Mouse (Mus musculus) G1E (cell line): ENCODE results near the gene Gucy1a1. TPM values are rescaled to one million over a fixed set of nuclear protein-coding genes. Genes with fewer than 3 reads are reported as not detected.

Experiments
- ATAC-seq: 2 replicates; pipeline ENCODE4 v1.8.0; 2016; ENCODE audit warnings: mild to moderate bottlenecking; ENCODE audit not compliant: insufficient number of reproducible peaks, poor library complexity, low FRiP score, severe bottlenecking; ENCODE audit errors: extremely low read depth
- DNase-seq: peaks from one replicate; pipeline ENCODE4 v3.0.0; 2012; ENCODE audit warnings: low spot score
- H3K27me3 ChIP-seq: 2 replicates; pipeline ENCODE4 v1.6.1; 2012; ENCODE audit warnings: mild to moderate bottlenecking, low read length, inconsistent platforms; ENCODE audit not compliant: insufficient read depth
- H3K36me3 ChIP-seq: replicated peaks from 2 replicates; pipeline ENCODE3; 2012; ENCODE audit warnings: mild to moderate bottlenecking, inconsistent platforms
- H3K4me1 ChIP-seq: 2 replicates; pipeline ENCODE4 v1.6.1; 2012; ENCODE audit warnings: low read depth, low read length, inconsistent platforms, mixed read lengths; ENCODE audit not compliant: insufficient read depth
- H3K4me3 ChIP-seq: 2 replicates; pipeline ENCODE4 v1.5.1; 2012; ENCODE audit warnings: low read depth, mild to moderate bottlenecking, inconsistent platforms, low read length, moderate library complexity, mixed read lengths
- H3K9me3 ChIP-seq: replicated peaks from 2 replicates; pipeline ENCODE4 v1.6.1; 2012; ENCODE audit warnings: inconsistent platforms
- CTCF ChIP-seq: IDR thresholded peaks from 2 replicates; pipeline ENCODE4 v1.5.1; 2012; ENCODE audit warnings: low read depth, low read length, inconsistent platforms, mixed read lengths
- GATA1 ChIP-seq: IDR thresholded peaks from 2 replicates; pipeline ENCODE4 v1.6.1; 2012; ENCODE audit warnings: borderline replicate concordance, low read length, inconsistent platforms, mixed read lengths
- GATA2 ChIP-seq: IDR thresholded peaks from 2 replicates; pipeline ENCODE4 v1.6.1; 2012; ENCODE audit warnings: low read depth, low read length, inconsistent platforms, borderline replicate concordance
- POLR2AphosphoS5 ChIP-seq: IDR thresholded peaks from 2 replicates; pipeline ENCODE4 v1.6.1; 2012; ENCODE audit warnings: low read depth, low read length, inconsistent platforms; ENCODE audit not compliant: insufficient replicate concordance
- TAL1 ChIP-seq: conservative IDR thresholded peaks from 2 replicates; pipeline ENCODE4 v1.6.1; 2012; ENCODE audit warnings: low read depth, low read length, inconsistent platforms, mixed read lengths
- polyA plus RNA-seq: library from polyadenylated mRNA; stranded (reverse); fragments of >175 nt; gene quantifications from 2 replicates; pipeline ENCODE4 v1.2.3, GENCODE M21; 2012
- total RNA-seq, 2 experiments: library from RNA; stranded (forward) in 1 of 2; stranded (reverse) in 1 of 2; fragments of 200-1000 nt in 1 of 2; fragments of >200 nt in 1 of 2; fragmentation: Nextera tagmentation in 1 of 2; gene quantifications; 2 replicates each; pipeline ENCODE4 v1.2.3; 2014 to 2017

The Gucy1a1 gene
- total and polyA plus RNA-seq, 3 experiments, result 0.16 TPM; not detected in 2

- DNase-seq (no peak), ATAC-seq (no peak)
- Histone ChIP-seq H3K4me3 (no peak overlapping the region), H3K9me3 (no peaks in the 10 kb centered on the region), H3K4me1 (no peaks in the 10 kb centered on the region), H3K27me3 (no peaks in the 10 kb centered on the region), H3K36me3 (no peaks in the 10 kb centered on the region)
- no peak for TF ChIP-seq GATA2
- no peak for TF ChIP-seq GATA1
- no peak for TF ChIP-seq TAL1
- TF ChIP-seq CTCF, result no peak
Observed at GRCm38 (mm10) chr3:82057201-82057600, 88.4 kb downstream of the Gucy1a1 start.

GRCm38 (mm10) chr3:82054283-82054974, 91.2 kb downstream of the Gucy1a1 start:
- ATAC-seq (no peak), DNase-seq (no peak)
- H3K4me1 ChIP-seq, result no peaks in the 10 kb centered on the region
- H3K4me3 ChIP-seq, result no peak overlapping the region
- no peaks in the 10 kb centered on the region for H3K9me3 ChIP-seq
- no peak for TF ChIP-seq POLR2AphosphoS5
- no peak for TF ChIP-seq GATA2
- TF ChIP-seq GATA1, result no peak
- TF ChIP-seq TAL1, result no peak
- TF ChIP-seq CTCF, result no peak
- no peaks in the 10 kb centered on the region for H3K36me3 ChIP-seq
- H3K27me3 ChIP-seq, result no peaks in the 10 kb centered on the region

GRCm38 (mm10) chr3:82052029-82052428, 93.6 kb downstream of the Gucy1a1 start:
- Histone ChIP-seq H3K9me3 (no peaks in the 10 kb centered on the region), H3K4me1 (no peaks in the 10 kb centered on the region), H3K4me3 (no peak overlapping the region), H3K36me3 (no peaks in the 10 kb centered on the region), H3K27me3 (no peaks in the 10 kb centered on the region)
- ATAC-seq (no peak), DNase-seq (no peak)
- TF ChIP-seq CTCF (no peak), TAL1 (no peak), POLR2AphosphoS5 (no peak), GATA1 (no peak), GATA2 (no peak)

DNA sequence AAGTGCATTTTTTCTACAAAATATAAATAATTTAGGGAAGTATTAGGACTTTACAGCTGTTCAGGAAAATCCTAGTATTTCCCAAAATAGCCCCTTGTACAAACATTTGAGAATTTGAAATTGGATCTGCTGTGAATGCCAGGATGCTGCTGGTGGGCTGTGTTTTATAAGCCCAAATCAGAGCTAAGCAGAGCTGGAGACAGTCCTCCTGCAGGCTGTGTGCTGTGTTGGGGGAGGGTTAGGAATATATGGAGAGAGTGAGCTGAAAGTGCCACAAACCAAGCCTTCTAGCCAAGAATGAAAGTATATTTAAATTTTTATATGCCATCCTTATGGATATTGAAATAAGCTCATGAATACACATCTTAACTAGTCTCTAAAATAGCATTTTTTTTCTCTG, 94.1 kb downstream of the Gucy1a1 start:
- ATAC-seq (no peak), DNase-seq (no peak)
- Histone ChIP-seq H3K27me3 (no peaks in the 10 kb centered on the region), H3K36me3 (no peaks in the 10 kb centered on the region), H3K4me1 (no peaks in the 10 kb centered on the region), H3K4me3 (no peak overlapping the region), H3K9me3 (no peaks in the 10 kb centered on the region)
- TF ChIP-seq POLR2AphosphoS5, result no peak
- no peak for TF ChIP-seq TAL1
- TF ChIP-seq CTCF, result no peak
- TF ChIP-seq GATA1, result no peak
- no peak for TF ChIP-seq GATA2

DNA sequence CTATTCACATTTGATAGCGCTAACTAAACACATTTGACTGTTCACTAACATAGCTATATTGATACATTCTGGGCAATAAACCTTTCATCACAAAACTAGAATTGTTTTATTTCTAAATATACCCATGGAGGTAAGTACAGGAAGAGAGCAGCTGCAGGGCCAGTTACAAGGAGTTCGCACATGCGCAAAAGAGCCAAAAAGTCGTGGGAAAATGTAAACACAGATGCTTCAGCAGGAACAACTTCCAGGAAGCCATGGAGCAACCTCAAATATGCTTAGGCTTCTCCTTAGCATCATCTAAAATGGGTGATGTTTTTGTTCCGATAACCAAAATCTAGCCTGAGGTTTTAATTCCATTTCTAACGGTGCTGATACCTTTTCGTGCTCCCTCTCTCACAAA, 96.9 kb downstream of the Gucy1a1 start:
- Histone ChIP-seq H3K36me3 (no peaks in the 10 kb centered on the region), H3K27me3 (no peaks in the 10 kb centered on the region), H3K4me1 (no peaks in the 10 kb centered on the region), H3K9me3 (no peaks in the 10 kb centered on the region), H3K4me3 (no peak overlapping the region)
- TF ChIP-seq GATA2 (no peak), TAL1 (no peak)
- DNase-seq, result no peak
- no peak for ATAC-seq

DNA sequence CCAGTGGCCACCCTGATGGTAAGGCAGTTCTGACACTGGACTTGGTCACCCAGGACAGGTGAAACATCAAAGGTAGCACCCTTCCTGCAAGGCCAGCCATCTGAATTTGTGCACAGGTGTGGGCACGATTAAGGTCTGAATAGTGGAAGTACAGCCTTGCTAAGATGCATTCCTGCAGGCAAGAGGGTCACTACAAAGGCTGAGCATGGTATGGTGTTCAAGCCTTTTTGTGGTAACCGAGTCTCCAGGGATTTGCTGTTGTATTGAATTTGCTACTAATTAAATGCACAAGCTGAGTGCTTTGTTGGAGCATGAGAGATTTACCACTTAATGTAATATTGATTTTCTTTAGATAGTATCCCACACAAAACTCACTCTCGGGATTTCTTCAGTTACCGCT, 97.5 kb downstream of the Gucy1a1 start:
- H3K9me3 ChIP-seq, result no peaks in the 10 kb centered on the region
- H3K4me3 ChIP-seq, result no peak overlapping the region
- no peaks in the 10 kb centered on the region for H3K27me3 ChIP-seq
- no peaks in the 10 kb centered on the region for H3K4me1 ChIP-seq
- DNase-seq, result no peak
- H3K36me3 ChIP-seq, result no peaks in the 10 kb centered on the region
- ATAC-seq, result no peak
- TF ChIP-seq POLR2AphosphoS5, result no peak
- no peak for TF ChIP-seq GATA1
- TF ChIP-seq GATA2, result no peak
- TF ChIP-seq CTCF, result no peak
- TF ChIP-seq TAL1, result no peak

DNA sequence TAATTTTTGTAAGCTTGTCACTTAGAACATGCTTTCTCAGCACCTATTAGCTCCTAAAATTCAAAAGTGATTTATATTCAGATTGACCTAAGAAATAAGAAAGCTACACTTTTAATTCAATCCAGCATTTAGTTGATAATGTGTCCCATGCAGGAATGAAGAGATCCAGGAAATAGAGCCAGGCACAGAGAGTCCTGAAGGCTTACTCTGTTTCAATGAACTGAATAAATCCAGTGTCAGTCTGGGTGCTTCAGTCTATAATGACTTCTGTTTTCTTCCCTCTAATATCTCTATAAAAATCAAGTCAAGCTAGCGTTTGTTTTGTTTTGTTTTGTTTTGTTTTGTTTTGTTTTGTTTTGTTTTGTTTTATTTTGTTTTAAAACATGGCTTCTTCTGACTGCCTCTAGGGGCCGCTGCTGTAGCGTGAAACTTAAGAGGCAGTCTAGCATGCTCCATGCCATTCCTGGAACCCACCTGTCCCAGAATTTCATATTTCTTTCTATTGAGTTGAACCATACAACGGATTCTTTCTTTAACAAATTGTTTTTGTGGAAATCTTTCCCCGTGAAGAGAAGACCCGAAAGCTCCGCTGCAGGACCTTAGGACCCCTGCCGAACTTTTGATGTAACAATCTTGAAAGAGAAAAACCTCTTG, 98.4 kb downstream of the Gucy1a1 start:
- Histone ChIP-seq H3K36me3 (no peaks in the 10 kb centered on the region), H3K4me3 (no peak overlapping the region), H3K9me3 (no peaks in the 10 kb centered on the region), H3K27me3 (no peaks in the 10 kb centered on the region), H3K4me1 (no peaks in the 10 kb centered on the region)
- ATAC-seq, result no peak
- TF ChIP-seq POLR2AphosphoS5 (no peak), GATA2 (no peak), GATA1 (no peak), CTCF (no peak), TAL1 (no peak)
- DNase-seq, result no peak
